Mouse (Mus musculus): ENCODE data around the gene Olfr287.
A peak's percentile ranks its signal among the peaks of the same experiment; 100 is the strongest.

Olfr287 gene

DNA sequence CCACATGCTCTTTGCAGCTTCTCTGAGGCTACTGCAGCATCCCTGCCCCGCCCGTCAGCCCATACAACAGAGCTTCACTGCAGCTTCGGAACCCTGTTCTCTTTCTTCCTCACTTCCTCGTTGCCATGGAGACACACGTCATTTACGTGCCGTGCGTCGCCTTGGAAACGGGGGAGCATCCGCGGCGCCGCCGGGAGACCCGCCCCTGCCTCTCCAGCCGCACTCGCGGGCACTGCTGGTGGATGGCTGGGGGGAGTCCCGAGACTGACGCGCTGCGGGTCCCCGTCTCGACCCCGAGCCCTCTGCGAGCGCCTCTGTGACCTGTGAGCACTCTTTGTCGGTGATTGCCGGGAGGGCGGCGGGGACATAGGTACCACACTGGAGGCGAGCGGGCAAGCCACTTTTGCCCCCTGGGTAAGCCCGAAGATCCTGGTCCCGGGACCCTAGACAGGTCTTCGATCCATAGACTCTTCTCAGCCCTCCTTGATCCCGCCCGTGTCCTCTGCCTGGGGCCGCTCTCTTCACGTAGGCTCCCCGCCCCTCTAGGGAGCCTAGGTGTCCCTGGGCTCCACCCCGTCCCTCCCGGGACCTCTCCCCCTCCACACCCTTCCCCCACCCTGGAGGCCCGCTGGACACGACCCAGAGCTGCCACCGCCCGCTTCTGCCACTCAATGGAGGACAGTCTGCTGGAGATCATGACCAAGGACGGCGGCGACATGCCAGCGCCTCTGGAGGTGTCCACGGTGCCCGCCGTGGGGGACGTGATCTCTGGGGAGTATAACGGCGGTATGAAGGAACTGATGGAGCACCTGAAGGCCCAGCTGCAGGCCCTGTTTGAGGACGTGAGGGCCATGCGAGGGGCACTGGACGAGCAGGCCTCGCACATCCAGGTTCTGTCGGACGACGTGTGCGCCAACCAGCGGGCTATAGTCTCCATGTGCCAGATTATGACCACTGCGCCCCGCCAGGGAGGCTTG lies 52.9 kb downstream of the Olfr287 start:
- peak in 1 of 2 experiments; percentile 25 for DNase-seq (ENCODE audit: low spot score in 2 of 2)

DNA sequence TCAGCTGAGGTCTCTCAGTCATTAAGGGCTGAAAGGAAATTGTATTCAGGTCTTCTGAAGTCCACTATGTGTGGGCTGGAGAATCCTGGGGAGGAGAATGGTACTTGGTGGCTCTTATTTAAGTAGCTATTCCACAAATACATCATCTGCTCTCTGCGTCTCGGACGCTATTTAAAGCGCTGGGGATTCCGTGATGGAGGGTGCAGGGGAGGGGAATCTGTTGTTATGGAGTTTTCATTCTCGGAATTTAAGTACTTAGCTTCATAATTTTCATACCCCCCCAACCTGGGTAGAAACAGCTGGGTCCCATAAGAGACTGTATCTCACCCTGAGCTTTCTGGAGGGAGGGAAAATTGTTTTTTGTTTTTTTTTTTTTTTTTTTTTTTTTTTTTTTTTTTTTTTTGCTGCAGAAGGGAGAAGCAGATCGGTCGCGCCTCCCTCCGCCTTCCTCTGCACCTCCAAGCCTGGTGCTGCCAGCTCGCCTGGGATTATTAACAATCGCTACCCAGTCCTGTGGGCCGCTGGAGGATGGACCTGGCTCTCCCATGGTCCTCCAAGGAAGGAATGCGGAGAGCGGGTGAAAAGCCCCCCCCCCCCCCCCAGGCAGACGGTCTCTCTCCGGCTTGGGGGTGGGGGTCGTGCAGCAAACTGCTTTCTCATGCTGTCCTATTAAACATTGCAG lies 53.8 kb downstream of the Olfr287 start, which contains the start of gene Ccdc184:
TSS of gene Ccdc184 (plus strand) at position 196 of the 682 bp plus-strand sequence.
- DNase-seq (ENCODE audit: low spot score in 2 of 2) = no peak

DNA sequence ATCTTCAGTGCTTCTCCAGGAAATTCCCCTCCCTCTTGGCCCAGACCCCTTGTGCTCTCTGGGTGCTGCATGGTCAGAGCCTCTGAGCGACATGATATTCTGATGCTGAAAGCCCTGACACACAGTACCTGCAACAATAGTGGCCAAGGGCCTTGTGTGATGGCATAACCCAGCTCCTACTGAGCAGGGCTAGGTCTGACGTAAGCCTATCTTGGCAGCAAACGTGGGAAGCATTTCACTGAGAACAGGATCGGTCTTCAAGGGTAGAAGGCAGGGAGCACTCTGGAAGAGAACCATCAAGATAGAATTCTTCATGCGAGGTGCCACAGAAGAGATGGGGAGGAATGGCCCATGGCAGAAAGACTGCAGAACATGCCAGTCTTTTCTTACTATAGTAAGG lies 55.3 kb downstream of the Olfr287 start, which contains the start of gene Asb8:
TSS of gene Asb8 (minus strand) at position 101 of the 400 bp plus-strand sequence.
- DNase-seq (ENCODE audit: low spot score in 2 of 2) = no peak

DNA sequence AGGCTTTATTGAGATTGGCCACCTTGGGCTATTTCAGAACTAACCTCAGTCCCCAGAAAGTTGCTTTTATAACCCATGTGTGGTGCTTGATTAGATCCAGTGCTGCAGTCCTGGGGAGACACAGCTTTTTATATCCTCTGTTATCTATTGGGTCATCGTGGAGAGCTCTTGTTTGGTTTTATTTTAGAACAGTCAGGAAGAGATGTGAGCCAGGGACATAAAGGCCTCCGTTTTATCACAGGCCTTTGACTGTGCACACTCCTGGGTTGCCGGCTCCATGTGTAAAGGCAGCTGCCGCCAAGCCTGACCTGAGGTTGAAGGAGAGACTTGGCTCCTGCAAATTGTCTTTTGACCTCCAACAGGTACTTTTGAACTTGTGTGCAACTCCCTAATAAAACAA lies 58.3 kb downstream of the Olfr287 start:
- DNase-seq (ENCODE audit: low spot score in 2 of 2) = no peak

DNA sequence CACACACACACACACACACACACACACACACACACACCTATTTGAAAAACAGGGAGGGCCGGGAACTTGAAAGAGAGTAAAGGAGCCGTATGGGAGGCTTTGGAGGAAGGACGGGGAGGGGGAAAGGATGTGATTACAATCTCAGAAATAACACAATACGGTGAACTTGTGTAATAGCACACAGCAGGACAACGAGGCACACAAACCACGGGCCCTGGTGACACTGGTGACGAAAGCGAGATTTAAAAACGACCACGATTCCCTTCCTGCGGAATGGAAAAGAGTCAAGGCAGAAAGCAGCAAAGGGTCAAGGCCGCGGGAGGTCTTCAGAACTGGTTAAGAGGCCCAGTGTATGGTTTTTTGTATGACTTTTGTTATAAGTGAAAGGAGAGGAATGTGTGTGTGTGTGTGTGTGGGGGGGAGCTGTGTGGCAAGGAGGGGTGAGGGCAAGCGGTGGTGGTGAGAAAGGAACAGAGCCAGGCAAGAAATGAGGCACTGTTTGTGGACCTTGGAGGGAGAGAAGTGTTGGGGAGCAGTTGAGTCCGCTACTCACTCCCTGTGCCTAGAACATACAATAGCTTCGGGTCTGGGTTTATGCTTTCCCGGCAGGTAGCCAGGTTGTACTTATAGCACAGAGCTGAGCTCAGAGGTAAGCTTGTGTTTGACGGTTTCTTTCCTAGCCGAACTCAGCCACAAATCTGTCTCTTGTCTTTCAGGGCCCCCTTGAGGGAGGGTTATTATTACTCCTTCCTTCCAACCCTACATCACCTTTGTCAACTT lies 59.6 kb downstream of the Olfr287 start:
- no peak for DNase-seq (ENCODE audit: low spot score in 2 of 2)

DNA sequence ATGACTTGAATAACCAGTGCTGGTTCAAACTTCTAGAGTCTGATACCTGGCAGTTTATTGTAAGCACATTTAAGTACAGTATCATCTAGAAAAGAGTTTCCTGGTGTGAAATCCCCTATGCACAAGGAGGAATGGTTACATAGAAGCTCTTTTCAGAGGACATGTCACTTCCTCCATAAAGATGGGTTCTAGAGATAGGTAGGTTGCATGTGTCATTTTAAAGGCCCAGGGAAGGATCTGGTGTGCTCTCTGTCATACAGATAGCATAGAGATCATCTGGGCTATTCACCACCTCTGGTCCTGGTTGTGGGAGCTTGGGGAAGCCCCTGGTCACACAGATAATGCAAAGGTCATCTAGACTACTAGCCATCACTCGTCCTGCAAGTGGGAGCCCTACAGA lies 63.6 kb downstream of the Olfr287 start:
- no peak for DNase-seq (ENCODE audit: low spot score in 2 of 2)

Measured in spleen, postnatal 14 days (tissue).